Mouse (Mus musculus) MN1 (cell line): ENCODE measurements at regions not wholly inside any gene's neighbourhood (a gene's known extent, or its start where the extent isn't known, plus 50 kb on each side); places are given as distances from the start of the nearest gene placed in this dataset.
"Not testable (repeated sequence)": the region's sequence is repeated elsewhere in the genome, so short reads cannot be mapped to it uniquely, and the experiment has no call there.

Source experiments
- DNase-seq: peaks from one replicate; pipeline ENCODE4 v3.0.0-alpha.2; 2016; ENCODE audit warnings: low spot score

- no peak for DNase-seq
Measured at GRCm38 (mm10) chr8:88064414-88065110, 54.0 kb upstream of the Cnep1r1 start.

GRCm38 (mm10) chr8:88059107-88059506, 59.5 kb upstream of the Cnep1r1 start:
- DNase-seq = not testable (repeated sequence)

GRCm38 (mm10) chr8:88057686-88058234, 60.8 kb upstream of the Cnep1r1 start:
- no peak for DNase-seq

- no peak for DNase-seq
Measured at GRCm38 (mm10) chr8:88050651-88051050, 67.9 kb upstream of the Cnep1r1 start.

- DNase-seq = peak; percentile 46
Measured at GRCm38 (mm10) chr8:88049091-88049490, 69.5 kb upstream of the Cnep1r1 start.

GRCm38 (mm10) chr8:88045995-88046394, 72.6 kb upstream of the Cnep1r1 start:
- DNase-seq = no peak

- DNase-seq = no peak
Measured at GRCm38 (mm10) chr8:88039286-88039685, 79.3 kb upstream of the Cnep1r1 start.

GRCm38 (mm10) chr8:88037994-88038393, 78.6 kb upstream of the Zfp423 start:
- no peak for DNase-seq

GRCm38 (mm10) chr8:88033054-88033453, 73.7 kb upstream of the Zfp423 start:
- no peak for DNase-seq

GRCm38 (mm10) chr8:88024496-88024895, 65.1 kb upstream of the Zfp423 start:
- no peak for DNase-seq

- peak; percentile 69 for DNase-seq
Measured at GRCm38 (mm10) chr8:88023423-88023822, 64.0 kb upstream of the Zfp423 start.

GRCm38 (mm10) chr8:88022776-88023385, 63.5 kb upstream of the Zfp423 start:
- no peak for DNase-seq

GRCm38 (mm10) chr8:88019243-88020115, 60.1 kb upstream of the Zfp423 start:
- no peak for DNase-seq

- no peak for DNase-seq
Measured at GRCm38 (mm10) chr8:88018494-88018893, 59.1 kb upstream of the Zfp423 start.

GRCm38 (mm10) chr8:88012177-88012825, 52.9 kb upstream of the Zfp423 start:
- DNase-seq = no peak

- DNase-seq = no peak
Measured at GRCm38 (mm10) chr8:88010566-88010965, 51.2 kb upstream of the Zfp423 start.

GRCm38 (mm10) chr8:88009878-88010277, 50.5 kb upstream of the Zfp423 start:
- no peak for DNase-seq
